Mouse (Mus musculus) intestine, embryonic 14.5 days (tissue): ENCODE data around the gene Trim58. TPM values are rescaled to one million over a fixed set of nuclear protein-coding genes. Genes with fewer than 3 reads are reported as not detected.

ENCODE experiments used
- ATAC-seq: fragments of 200-750 bp; cut with Nextera tagmentation; replicated peaks from 2 replicates; pipeline ENCODE4 v1.8.0; 2017; ENCODE audit warnings: low read depth, moderate number of reproducible peaks, moderate TSS enrichment, moderate library complexity; ENCODE audit not compliant: low FRiP score, low TSS enrichment
- DNase-seq: peaks from one replicate; pipeline ENCODE4 v3.0.0-alpha.2; 2018; ENCODE audit warnings: low spot score
- H3K27ac ChIP-seq: fragments of 300-500 bp; sonication (generic); 2 replicates; pipeline ENCODE4 v1.5.1; 2014; ENCODE audit warnings: low read depth, mild to moderate bottlenecking, control low read depth
- H3K27me3 ChIP-seq: fragments of 300-500 bp; sonication (generic); replicated peaks from 2 replicates; pipeline ENCODE4 v1.6.1; 2014; ENCODE audit warnings: low read length, control low read depth; ENCODE audit not compliant: control insufficient read depth, insufficient read depth
- H3K36me3 ChIP-seq: fragments of 300-500 bp; sonication (generic); 2 replicates; pipeline ENCODE4 v1.6.1; 2014; ENCODE audit warnings: low read length, control low read depth; ENCODE audit not compliant: control insufficient read depth, insufficient read depth
- H3K4me1 ChIP-seq: fragments of 300-500 bp; sonication (generic); replicated peaks from 2 replicates; pipeline ENCODE4 v1.6.1; 2014; ENCODE audit warnings: low read length, control low read depth, mixed read lengths; ENCODE audit not compliant: control insufficient read depth, insufficient read depth
- H3K4me2 ChIP-seq: fragments of 300-500 bp; sonication (generic); 2 replicates; pipeline ENCODE4 v1.6.1; 2014; ENCODE audit warnings: low read length
- H3K4me3 ChIP-seq: fragments of 300-500 bp; sonication (generic); 2 replicates; pipeline ENCODE4 v1.5.1; 2014; ENCODE audit warnings: low read depth, low read length, control low read depth, mixed read lengths
- H3K9ac ChIP-seq: fragments of 300-500 bp; sonication (generic); 2 replicates; pipeline ENCODE4 v1.6.1; 2014; ENCODE audit warnings: mild to moderate bottlenecking, low read length
- H3K9me3 ChIP-seq: fragments of 300-500 bp; sonication (generic); 2 replicates; pipeline ENCODE4 v1.6.1; 2016; ENCODE audit warnings: low read length, control low read depth; ENCODE audit not compliant: control insufficient read depth
- WGBS: fragments of 180-500 bp; shearing (Covaris S2); extraction: QIAGEN DNeasy Blood & Tissue Kit; methylation state at CpG from one replicate; pipeline ENCODE4 v1.1.7; 2014; 5-methylcytosine and 5-hydroxymethylcytosine counted together
- polyA plus RNA-seq: library from polyadenylated mRNA; unstranded; fragments of >200 nt; fragmentation: Nextera tagmentation; extraction: Ambion mirVana; gene quantifications from 2 replicates; pipeline ENCODE4 v1.2.1, GENCODE M21; 2014

Gene Trim58
- polyA plus RNA-seq, 1 experiment from 2014 or later: 0.08 TPM

DNA sequence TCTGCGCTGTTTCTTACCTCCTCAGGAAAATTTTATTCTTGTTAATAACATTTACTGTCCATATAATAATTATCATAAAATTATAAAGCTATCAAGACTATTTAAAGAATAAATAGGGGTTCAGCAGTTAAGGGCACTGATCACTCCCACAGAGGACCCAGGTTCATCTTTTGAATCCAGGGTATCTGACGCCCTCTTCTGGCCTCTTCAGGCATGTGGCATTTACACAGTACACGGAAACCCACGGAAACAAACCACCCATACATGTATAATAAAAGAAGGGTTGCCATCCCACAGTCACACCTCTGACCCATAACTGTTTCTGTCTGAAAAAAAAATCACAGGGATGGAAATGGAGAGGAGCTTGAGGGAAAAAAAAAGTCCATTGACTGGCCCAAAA lies 31.6 kb downstream of the Trim58 start:
- H3K9ac ChIP-seq: no peak overlapping the region
- DNase-seq: no peak
- H3K4me1 ChIP-seq: no peaks in the 10 kb centered on the region
- 57% methylated on average over 4 of the region's 4 CpGs for WGBS
- ATAC-seq: no peak
- no peak overlapping the region for H3K27ac ChIP-seq
- no peaks in the 10 kb centered on the region for H3K27me3 ChIP-seq
- no peak overlapping the region for H3K4me2 ChIP-seq
- H3K36me3 ChIP-seq: no peaks in the 10 kb centered on the region
- no peak overlapping the region for H3K4me3 ChIP-seq
- H3K9me3 ChIP-seq: no peaks in the 10 kb centered on the region

DNA sequence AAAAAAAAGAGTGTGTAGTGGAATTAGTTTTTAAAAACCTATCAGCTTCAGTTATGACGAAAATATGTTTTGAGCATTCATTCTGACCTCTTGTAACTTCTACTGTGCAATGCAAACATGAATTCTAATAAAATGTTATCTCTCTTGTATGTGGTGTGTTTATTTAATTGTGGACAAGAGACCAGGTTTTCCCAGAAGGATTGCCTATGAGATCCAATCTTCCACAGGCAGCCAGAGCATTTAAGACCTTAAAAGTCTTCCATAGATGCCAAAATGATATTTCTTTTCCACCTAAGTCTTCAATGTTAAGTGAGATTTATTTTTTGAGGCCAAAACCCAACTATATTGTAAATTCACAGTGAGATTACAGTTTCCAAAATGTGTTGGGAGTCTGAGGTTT lies 40.5 kb downstream of the Trim58 start, which contains the start of gene Olfr320:
TSS of gene Olfr320 (plus strand) at position 301 of the 400 bp plus-strand sequence.
- H3K9ac ChIP-seq: no peak within 1 kb of the TSS
- H3K27me3 ChIP-seq: no peaks in the 10 kb centered on the region
- no peak within 1 kb of the TSS for H3K4me3 ChIP-seq
- ATAC-seq: no peak
- H3K9me3 ChIP-seq: no peaks in the 10 kb centered on the region
- no peak within 1 kb of the TSS for H3K4me2 ChIP-seq
- H3K27ac ChIP-seq: no peak within 1 kb of the TSS
- no peaks in the 10 kb centered on the region for H3K4me1 ChIP-seq
- 86% methylated on average over 1 of the region's 1 CpGs for WGBS
- no peak for DNase-seq
- H3K36me3 ChIP-seq: no peaks in the 10 kb centered on the region

DNA sequence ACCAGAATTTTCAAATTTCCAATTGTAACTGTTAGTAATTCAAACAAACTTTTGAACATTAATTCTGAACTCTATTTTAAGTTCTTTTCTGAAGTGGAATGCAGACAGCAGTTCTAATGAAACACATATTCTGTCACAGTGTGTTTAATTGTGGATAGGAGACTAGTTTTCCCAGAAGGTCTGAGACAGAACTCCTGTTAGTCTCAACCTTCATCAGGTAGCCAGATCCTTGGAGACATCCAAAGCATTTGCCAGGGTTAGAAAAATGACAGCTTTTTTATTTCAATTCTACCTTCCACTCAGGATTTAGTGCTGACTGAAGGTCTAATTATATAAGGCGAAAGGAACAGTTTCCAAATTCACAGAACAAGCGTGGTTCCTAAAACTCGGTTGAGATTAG lies 58.6 kb downstream of the Trim58 start, which contains the start of gene Olfr319:
TSS of gene Olfr319 (plus strand) at position 301 of the 400 bp plus-strand sequence.
- no peak within 1 kb of the TSS for H3K4me3 ChIP-seq
- 92% methylated on average over 3 of the region's 3 CpGs for WGBS
- H3K4me2 ChIP-seq: no peak within 1 kb of the TSS
- DNase-seq: no peak
- no peaks in the 10 kb centered on the region for H3K36me3 ChIP-seq
- H3K27me3 ChIP-seq: no peaks in the 10 kb centered on the region
- no peak for ATAC-seq
- H3K27ac ChIP-seq: no peak within 1 kb of the TSS
- H3K9ac ChIP-seq: no peak within 1 kb of the TSS
- peaks cover 6% of the 10 kb centered on the region; the same call in 1 of the 2 replicates for H3K9me3 ChIP-seq
- no peaks in the 10 kb centered on the region for H3K4me1 ChIP-seq

Other genes with a start within 250 kb of the Trim58 start
- gene 1810065E05Rik, start 219.4 kb upstream of the Trim58 start, polyA plus RNA-seq: not detected in 2 replicates
- not detected in 2 replicates for gene Gm12253, start 207.9 kb upstream of the Trim58 start, polyA plus RNA-seq
- not detected in 2 replicates for gene Lypd9, start 187.5 kb upstream of the Trim58 start, polyA plus RNA-seq
- not detected in 2 replicates for gene Olfr30, start 178.2 kb upstream of the Trim58 start, polyA plus RNA-seq
- gene Olfr332, start 147.9 kb upstream of the Trim58 start, polyA plus RNA-seq: not detected in 2 replicates
- not detected in 2 replicates for gene Olfr331, start 137.9 kb upstream of the Trim58 start, polyA plus RNA-seq
- gene Olfr330, start 105.6 kb upstream of the Trim58 start, polyA plus RNA-seq: not detected in 2 replicates
- not detected in 2 replicates for gene Olfr329-ps, start 94.0 kb upstream of the Trim58 start, polyA plus RNA-seq
- gene Olfr328, start 84.8 kb upstream of the Trim58 start, polyA plus RNA-seq: 0.08 TPM in 1 of 2 replicates, not detected in the other
- not detected in 2 replicates for gene Olfr224, start 69.9 kb upstream of the Trim58 start, polyA plus RNA-seq
- gene Olfr325, start 62.7 kb upstream of the Trim58 start, polyA plus RNA-seq: not detected in 2 replicates
- not detected in 2 replicates for gene Olfr324, start 45.4 kb upstream of the Trim58 start, polyA plus RNA-seq
- 0.22 TPM in 1 of 2 replicates, not detected in the other for gene 2210407C18Rik, start 24.4 kb upstream of the Trim58 start, polyA plus RNA-seq
- 0.12 TPM in 1 of 2 replicates, not detected in the other for gene Olfr323, start 10.0 kb upstream of the Trim58 start, polyA plus RNA-seq
- not detected in 2 replicates for gene Olfr322, start 18.3 kb downstream of the Trim58 start, polyA plus RNA-seq
- gene Olfr320, start 40.6 kb downstream of the Trim58 start, polyA plus RNA-seq: not detected in 2 replicates
- not detected in 2 replicates for gene Olfr319, start 58.7 kb downstream of the Trim58 start, polyA plus RNA-seq
- gene Olfr318, start 83.5 kb downstream of the Trim58 start, polyA plus RNA-seq: not detected in 2 replicates
- gene Olfr317, start 98.7 kb downstream of the Trim58 start, polyA plus RNA-seq: not detected in 2 replicates
- gene Olfr316, start 112.3 kb downstream of the Trim58 start, polyA plus RNA-seq: not detected in 2 replicates
- not detected in 2 replicates for gene Olfr315, start 132.7 kb downstream of the Trim58 start, polyA plus RNA-seq
- gene Olfr314, start 142.5 kb downstream of the Trim58 start, polyA plus RNA-seq: not detected in 2 replicates
- gene Fam183b, start 161.5 kb downstream of the Trim58 start, polyA plus RNA-seq: 40.1 and 47.1 TPM in 2 replicates
- gene Olfr313, start 174.5 kb downstream of the Trim58 start, polyA plus RNA-seq: not detected in 2 replicates
- gene Olfr312, start 188.8 kb downstream of the Trim58 start, polyA plus RNA-seq: not detected in 2 replicates
- gene Olfr311, start 198.8 kb downstream of the Trim58 start, polyA plus RNA-seq: not detected in 2 replicates
- 9.4 and 10.6 TPM in 2 replicates for gene Gm12258, start 206.7 kb downstream of the Trim58 start, polyA plus RNA-seq
- gene 2810021J22Rik, start 226.8 kb downstream of the Trim58 start, polyA plus RNA-seq: 7.1 and 10.4 TPM in 2 replicates